Comparison of ENCODE assay signal across 8 mouse cellular contexts in genomic region chr7:125444464-125445401, GRCm38 (mm10). TPM values are rescaled to one million over a fixed set of nuclear protein-coding genes. Genes with fewer than 3 reads are reported as not detected.
DNase-seq lines count a peak whose midpoint lies in the region; ATAC-seq lines count a peak whose summit lies in the region.

Kdm8 (plus strand) TSS chr7:125444676.

- DNase-seq in T-cell, adult 2 months (ENCODE audit: low spot score): peak; percentile 92
- DNase-seq in cerebellum, postnatal 36 days: peak; percentile 93 to 94
- peak; percentile 90 to 93 for DNase-seq in frontal cortex, postnatal 36 days (ENCODE audit: low spot score in 2 of 2)
- peak; percentile 86 for DNase-seq in left cerebral cortex, adult 11 months (ENCODE audit: low spot score)
- peak; percentile 94 to 95 for DNase-seq in lung, postnatal 4 days
- DNase-seq in retina, postnatal 7 days (ENCODE audit: low read depth, low spot score): peak; percentile 89
- DNase-seq in urinary bladder, adult 2 months (ENCODE audit: low spot score): peak; percentile 77

- peak within 1 kb of the TSS; percentile 61 for H3K4me3 ChIP-seq in hindbrain, embryonic 15.5 days

- peak within 1 kb of the TSS; percentile 99 for H3K27ac ChIP-seq in hindbrain, embryonic 15.5 days (replicated peaks)

- no peaks in the 10 kb centered on the region for H3K36me3 ChIP-seq in hindbrain, embryonic 15.5 days

- H3K4me1 ChIP-seq in hindbrain, embryonic 15.5 days (replicated peaks): peaks cover 17% of the 10 kb centered on the region

- peak within 1 kb of the TSS; percentile 70 for H3K9ac ChIP-seq in hindbrain, embryonic 15.5 days

- ATAC-seq in hindbrain, embryonic 15.5 days (ENCODE audit: low FRiP score, low read depth): peak; percentile 98

- WGBS in hindbrain, embryonic 15.5 days: 2% methylated on average over 61 of the region's 61 CpGs

- H3K27me3 ChIP-seq in hindbrain, embryonic 15.5 days: no peaks in the 10 kb centered on the region

- H3K4me2 ChIP-seq in hindbrain, embryonic 15.5 days: peak within 1 kb of the TSS; percentile 68

- H3K9me3 ChIP-seq in hindbrain, embryonic 15.5 days: no peaks in the 10 kb centered on the region

RNA-seq across cellular contexts. Expression of gene Kdm8, which starts in this region (rescaled TPM):
- polyA plus RNA-seq in hindbrain, embryonic 15.5 days (2015; fragmentation: Nextera tagmentation; extraction: Ambion mirVana): 5.1 and 5.4 TPM in 2 replicates
- 5.8 and 6.2 TPM in 2 replicates for polyA plus RNA-seq in urinary bladder, adult 2 months (2012; rRNA removed)

Comparison
In these comparisons a context has a peak if more than half of its experiments do, and no peak if none do; other contexts are left out.
1. Peak in every context shown above with its lines: DNase-seq, ATAC-seq, H3K4me3 ChIP-seq and H3K27ac ChIP-seq.